Mouse (Mus musculus): ENCODE measurements around the gene Tmc5.

The Tmc5 gene

DNA sequence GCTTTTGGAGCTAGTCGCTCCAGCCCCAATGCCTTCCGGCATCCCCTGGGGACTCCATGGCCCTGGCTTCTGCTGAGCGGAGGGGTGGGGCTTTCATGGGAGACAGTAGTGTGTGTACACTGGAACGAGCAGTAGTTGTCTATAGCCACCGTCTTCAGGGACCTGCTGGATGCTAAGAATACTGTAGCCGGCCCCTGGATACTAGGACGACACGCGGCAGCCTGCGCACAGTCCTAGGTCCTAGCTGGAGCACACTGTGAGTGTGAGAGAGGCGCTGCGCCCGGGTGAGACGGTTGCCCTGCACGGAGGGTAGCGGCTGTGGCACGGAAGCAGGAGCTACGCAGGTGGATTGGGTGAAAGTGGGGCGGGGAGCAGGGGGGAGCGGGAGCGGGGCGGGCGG, at the start of gene Tmc5:
Gene Tmc5, plus strand, starts transcription at position 97 of the 400 bp plus-strand sequence.
- DNase-seq: peak; percentile 79

DNA sequence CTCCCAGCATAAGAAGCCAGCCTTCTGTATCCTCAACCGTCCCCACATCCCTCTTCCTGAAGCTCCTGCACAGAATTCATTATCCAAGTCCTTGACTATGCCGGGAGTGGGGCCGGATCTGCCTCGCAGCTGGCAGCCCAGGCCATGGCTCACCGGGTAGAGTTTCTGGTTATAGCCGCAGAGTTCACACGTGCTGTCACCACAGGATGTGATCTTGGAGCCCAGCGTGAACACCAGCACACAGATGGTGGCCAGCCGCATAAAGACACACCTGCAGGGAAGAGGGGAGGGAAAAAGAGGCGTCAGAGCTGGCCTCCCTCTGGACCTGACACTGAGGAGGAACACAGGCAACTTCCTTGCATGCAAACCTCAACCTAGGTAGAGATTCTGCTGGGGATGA, 49.6 kb upstream of the Tmc5 start:
- DNase-seq: peak; percentile 36

DNA sequence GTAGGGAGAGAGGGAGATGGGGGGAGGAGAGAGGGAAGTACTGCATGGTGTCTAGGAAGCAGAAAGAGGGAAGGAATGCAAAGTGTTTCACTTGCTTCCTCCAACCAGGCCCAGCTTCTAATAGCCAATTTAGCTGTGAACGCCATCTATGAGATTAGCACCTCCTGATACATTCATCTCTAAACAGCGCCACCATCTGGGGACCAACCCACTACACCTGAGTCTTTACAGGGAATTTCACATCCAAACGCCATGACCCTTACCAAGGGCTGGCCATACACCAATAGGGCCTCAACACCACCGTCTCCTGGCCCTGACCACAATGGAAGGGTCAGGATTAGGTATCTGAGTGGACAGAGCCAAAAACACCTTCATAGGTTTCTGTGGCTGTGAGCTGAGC, 43.2 kb upstream of the Tmc5 start:
- no peak for DNase-seq

DNA sequence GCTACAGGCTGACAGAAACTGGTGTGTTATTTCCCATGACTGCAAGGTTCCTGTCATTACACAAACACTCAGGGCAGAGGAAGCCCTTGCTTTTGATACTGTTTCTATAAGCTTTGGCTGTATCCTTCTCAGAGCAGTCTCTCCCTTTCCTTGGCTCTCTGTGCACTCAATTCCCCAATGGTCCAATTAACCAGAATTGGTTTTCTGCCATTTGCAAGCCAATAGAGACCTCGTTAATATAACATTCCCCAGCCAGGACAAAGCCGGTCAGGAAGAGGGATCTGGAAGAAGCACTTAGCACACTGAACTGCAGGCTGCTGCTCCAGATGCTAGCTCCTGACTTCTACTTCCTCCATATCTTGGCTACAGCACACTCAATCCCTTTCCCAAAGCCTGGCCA, 42.8 kb upstream of the Tmc5 start:
- DNase-seq: no peak

DNA sequence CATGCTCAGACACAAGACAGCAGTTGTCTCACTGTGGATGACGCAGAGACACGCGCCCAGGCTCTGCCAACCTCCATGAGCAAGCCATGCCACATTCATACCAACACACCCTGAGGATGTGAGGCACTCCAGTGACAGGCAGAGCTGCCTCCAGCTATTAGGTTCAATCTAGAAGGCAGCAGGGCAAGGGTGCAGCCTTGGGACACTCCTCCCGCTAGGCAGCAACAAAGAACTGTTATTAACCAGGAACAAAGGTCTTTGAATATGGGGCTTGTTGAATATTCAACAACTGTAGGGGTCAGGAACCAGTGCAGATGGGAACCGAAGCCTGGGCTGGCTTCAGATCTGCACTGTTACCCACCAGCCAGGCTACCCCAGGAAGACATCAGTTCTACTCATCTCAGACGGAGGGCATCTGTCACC, 28.0 kb upstream of the Tmc5 start:
- no peak for DNase-seq

DNA sequence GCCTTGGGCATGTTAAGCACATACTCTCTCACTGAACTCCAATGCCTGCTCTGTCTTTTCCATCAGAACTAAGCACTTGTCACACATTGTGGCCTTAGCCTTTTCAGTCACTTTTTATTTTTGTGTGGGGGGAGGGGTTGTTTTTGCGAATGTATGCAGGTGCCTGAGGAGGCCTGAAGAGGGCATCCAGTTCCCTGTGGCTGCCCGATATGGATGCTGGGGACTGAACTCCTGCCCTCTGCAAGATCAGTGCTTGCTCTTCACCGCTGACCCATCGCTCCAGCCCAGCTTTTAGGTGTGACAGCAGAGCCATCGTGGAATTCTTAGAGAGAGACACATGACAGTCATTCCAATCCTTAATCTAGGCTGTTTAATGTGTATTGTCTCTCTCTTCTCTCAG, 25.7 kb upstream of the Tmc5 start:
- no peak for DNase-seq

DNA sequence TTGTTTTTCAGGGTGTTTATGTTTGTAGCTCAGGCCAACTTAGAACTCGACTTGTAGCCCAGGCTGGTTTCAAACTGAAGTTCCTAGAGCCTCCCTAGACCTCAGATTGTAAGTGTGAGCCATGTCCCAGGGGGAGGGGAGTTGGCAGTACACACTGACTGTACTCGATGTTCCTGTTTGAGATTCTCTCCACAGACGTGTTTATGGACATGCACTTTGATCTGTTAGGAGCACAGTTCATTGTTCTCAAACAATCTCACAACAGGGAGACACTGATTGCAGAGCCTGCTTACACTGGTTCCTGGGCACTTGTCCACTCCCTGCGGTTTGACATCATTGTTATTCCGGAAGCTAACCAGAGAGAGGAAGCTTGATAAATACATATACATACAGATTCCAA, 25.1 kb upstream of the Tmc5 start:
- no peak for DNase-seq

DNA sequence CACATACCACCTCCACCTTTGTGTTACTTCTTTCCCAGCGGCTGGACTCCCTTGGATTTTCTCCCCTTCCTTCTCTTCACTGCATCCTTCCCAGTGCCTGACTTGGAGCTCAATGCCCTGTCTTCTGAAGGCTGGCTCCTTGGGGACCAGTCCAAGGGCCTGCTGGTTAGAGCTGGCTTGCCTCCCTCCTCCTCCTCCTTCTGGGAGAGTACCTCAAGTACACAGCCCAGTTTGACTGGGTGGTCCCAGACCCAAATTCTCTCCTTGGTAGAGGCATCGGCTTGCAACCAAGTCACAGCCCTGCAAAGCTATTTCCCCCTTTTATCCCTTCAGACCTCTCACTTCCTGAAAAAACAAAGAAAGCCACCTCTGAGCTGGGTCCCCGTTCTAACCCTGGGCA, 18.8 kb upstream of the Tmc5 start:
- DNase-seq: no peak

DNA sequence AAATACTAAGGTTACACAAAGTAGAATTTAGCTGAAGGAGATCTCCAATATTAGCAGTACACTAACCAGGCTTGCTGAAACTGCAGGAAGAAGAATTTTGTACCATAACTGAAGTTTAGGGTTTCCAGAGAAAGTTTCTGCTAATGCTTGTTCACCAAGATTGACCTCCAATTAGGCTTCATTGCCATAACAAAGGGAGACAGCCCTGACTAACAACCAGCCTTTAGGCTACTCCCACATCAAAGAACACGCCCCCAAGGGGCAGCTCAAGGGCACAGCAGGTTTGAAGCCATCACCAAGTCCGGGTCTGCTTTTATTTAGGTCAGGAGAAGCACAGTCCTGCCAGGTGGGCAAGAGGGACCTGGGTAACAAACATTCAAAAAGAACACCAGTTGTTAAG, 17.2 kb upstream of the Tmc5 start:
- DNase-seq: no peak

DNA sequence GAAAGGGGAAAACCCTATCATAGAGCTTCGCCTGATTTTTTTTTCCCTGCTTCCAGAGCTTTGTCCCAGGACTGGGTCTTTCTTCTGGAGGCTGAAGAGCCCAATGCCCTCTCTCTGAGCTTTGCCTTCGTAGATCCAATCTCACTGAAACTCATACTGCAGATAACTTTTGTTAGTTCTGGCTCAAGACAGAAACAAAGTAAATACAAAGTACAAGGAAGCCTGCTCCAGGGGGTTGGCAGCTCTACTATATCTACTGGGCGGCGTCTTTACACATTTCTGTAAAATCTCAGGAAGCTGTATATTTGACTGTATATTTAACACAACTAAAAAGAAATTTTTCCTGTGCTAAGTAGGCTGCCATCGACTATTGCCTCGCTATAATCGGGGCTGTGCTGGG, 13.3 kb upstream of the Tmc5 start:
- no peak for DNase-seq

DNA sequence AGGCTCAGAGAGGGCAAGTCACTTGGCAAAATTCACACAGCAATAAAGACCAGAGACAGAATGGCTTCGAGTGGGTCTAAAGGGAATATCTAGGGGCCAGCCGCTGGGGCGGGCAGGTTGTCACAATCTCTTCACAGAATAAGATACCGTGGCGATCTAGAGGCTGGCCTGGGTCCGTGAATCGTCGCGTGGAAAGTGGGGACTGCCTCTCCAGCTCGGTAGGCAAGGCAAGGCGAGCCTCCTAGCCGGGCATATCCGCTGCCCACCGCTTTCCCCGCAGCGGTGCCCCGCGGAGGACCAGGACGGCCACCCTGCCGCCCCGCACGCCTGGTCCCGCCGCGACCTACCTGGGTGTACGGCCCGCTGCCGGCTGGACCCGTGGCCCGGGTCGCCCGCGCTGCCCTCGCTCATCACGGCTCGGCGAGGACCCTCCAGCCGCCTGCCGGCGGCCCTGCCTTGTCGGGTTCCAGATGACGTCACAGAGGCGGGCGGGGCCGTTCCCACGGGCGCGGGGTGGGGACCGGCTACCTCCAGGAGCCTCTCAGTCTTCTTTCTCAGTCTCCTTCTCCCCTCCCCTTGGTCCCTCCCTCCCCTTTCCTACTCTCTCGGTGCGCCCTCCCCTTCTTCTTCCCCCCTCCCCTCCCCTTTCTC, 12.7 kb upstream of the Tmc5 start, which contains the start of gene Tmc7:
Gene Tmc7, minus strand, starts transcription at position 480 of the 651 bp plus-strand sequence.
- peak; percentile 73 for DNase-seq

DNA sequence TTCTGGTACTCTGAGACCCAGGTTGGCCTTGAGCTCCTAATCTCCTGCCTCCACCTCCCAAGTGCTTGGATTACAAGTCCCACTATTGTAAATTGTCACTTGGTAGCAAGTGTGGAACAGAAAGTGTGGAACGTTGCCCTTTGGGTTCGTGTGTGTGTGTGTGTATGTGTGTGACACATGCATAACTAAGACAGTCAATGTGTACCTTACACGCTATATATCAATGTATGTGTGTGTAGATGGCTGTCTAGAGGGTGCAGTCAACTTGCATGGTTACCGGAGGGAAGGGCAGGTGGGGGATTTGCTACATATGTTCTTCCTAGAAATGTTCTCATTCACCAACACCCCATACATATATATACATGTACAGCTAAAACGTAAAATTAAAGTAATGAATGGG, 12.2 kb upstream of the Tmc5 start:
- DNase-seq: no peak

DNA sequence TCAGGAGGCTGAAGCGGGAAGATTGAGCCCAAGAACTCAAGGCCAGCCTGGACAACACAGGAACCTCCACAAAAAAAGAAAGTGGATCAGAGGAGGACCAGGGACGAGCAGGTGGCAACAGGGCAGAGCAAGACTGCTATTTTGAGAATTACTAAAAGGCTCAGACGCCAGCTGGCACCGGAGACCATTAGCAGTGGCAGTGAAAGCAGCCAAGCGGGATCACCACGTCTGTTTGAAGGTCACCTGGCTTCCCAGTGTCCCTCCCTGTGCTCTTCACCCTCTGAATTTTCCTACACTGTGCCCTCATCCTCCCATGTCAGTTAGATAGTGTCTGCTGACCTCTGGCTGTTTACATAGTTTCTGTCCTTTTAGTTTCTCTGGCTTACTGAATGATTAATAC, 11.2 kb upstream of the Tmc5 start:
- no peak for DNase-seq

DNA sequence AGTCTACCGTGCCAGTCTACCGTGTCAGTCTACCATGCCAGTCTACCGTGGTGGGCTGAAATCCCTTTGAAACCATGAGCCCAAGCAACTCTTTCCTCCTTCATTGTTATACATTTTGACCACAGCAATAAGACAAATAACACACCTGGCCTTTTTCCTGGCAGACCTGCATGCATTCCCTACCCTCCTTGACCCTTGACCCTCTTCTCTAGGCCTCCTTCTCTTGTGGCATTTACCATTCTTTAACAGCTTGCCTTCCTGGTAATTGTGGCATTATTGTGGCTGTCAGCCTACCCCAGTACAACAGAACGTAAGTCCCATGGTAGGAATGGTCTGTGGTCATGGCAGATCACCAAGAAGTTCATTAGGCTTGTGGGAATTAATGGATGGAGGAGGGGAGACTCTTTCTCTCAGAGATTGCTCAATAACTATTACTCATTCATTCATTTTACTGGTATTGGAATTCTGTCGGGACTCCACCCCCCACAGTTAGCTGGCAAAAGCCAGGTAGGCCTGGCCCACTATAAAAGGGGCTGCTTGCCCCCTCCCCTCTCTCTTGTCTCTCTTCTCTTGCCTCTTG, 6.3 kb upstream of the Tmc5 start:
- DNase-seq: no peak

DNA sequence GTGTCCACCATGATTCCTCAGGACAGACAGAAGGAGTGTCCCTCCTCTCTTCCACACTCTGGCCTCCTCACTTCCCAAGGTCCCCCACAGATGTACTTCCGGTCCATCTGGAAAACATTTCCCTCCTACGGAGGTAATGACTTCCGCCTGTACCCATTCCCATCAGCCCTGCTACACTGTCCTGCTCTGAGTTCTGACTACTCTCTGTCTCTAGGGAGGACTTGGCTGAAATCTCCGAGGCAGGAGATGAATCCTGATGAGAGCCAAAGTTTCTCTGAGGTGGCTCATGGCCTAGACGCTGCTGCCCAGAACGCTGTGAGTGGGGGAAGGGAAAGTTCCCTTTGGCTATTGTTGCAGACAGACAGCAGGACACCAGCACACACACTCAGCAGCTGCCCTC, 5.0 kb upstream of the Tmc5 start:
- DNase-seq: no peak

DNA sequence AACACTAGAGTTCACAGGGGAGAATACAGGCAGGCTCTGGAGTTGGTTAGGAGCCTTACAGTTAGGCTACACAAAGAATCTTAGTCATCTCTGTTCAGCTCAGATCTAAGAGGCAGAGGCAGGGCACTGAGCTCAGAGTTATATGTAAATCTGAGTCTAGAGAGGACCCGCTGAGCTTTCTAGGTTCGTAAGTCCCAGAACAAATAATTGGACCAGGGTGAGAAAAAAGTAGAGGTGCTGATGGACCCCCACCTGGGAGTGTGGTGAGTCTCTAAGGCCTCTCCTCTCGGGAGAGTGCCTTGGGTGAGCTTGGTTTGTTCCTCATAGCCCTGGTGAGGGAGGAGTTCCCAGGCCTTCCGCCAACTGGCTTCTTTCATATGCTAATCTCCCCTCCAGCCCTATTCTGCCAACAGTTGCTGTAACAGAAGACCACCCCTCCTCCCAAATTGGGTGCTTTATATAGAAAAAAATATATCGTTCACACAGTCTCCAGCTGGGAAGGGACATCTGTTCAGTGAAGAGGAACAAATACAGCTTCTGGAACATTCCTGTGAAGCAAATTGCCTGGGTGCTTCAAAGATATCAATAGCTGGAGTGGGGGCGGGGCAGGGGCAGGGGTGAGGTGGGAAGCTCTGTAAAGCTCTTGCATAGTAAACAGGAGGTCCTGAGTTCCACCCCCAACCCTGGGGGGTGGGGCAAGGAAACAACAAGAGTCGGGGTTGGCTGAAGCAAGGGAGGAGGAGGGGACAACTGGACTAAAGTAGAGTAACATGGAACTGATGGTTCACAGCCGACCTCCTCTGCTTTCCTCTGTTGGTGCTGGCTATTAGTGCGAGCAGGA, 3.3 kb upstream of the Tmc5 start:
- DNase-seq: peak; percentile 15

DNA sequence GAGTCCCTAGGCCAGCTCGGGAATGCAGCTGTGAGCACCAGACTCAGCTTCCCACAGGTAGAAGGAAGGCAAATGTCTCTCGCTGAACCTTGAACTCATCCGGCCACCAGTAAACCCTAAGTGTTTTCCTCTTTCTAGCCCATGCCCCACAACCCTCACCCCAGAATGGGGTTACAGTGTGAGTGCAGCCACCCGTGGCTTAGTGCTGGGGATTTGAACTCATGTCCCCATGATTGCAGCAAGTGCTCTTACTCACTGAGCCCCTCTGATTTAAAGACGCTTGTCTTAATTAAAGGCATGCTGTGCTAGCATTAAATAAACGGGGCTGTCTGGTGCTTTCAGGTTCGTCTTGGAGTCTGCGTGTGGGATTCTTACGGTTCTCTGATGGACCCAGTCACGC, 2.5 kb upstream of the Tmc5 start:
- no peak for DNase-seq

DNA sequence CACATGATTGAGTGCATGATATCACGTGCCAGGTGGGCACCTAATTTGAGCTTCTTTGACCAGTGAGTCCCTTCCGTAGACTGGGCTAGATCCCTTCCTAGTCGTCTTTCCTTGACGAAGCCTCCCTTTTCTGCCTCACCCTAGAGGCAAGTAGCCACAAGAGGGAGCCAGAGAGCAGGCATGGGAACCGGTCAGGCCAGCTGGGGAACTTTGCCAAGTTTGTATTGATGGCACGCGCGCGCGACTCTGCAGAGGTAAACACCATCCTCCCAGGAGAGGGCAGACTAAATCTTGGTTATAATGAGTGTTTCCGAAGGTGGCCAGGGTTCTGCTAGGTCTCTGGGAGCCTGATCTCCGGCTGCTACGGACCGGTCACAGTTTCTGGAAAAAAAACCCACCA, 1.9 kb upstream of the Tmc5 start:
- DNase-seq: peak; percentile 95

DNA sequence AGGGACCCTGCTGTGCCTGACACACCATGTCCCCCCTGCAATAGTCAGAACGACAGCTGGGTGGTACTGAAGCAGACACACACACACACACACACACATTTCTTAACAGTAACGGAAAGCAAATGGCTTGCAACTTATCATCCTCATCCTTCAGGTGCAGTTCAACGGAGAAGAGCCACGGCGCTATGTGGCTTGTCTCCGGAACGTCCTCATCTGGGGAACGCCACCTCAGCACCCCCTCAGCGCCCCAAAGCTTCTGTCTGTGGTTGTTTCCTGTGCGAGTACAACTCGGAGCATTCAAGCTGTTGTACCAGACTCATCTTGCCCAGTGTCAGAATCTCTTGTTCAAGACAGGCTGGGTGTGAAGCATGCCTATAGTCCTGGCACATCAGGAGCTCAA, 826 bp upstream of the Tmc5 start:
- peak; percentile 57 for DNase-seq

DNA sequence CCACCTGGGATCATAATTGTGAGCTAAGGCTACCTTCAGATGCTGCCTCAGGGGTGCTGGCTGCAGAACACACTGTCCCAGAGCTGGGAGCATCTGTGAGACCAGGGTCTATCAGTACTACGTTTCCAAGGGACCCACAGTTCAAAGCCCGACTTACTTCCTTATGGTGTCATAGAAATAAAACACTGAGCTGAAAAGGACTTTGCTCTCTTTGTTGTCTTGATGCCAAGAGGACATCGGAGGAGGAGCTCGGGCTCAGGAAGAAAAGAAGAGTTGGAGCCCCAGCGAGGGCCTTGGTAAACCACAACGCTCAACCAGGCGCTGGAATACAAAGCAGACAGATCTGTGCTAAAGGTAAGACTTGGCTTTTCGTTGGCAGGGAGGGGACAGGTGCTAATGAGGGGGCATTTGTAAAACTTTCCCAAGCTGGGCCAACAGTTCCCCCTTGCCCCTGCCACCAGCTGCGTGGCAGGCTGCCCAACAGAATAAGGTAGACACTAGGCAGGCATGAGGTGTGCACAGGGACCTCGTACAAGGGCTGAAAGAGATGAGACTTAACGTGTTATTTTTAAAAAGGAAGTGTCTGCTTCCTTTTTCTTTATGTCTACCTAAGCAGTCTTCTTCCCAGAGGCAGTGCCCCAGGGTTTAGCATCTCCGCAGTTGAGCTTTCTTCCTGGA, 3.0 kb downstream of the Tmc5 start:
- DNase-seq: peak; percentile 25

DNA sequence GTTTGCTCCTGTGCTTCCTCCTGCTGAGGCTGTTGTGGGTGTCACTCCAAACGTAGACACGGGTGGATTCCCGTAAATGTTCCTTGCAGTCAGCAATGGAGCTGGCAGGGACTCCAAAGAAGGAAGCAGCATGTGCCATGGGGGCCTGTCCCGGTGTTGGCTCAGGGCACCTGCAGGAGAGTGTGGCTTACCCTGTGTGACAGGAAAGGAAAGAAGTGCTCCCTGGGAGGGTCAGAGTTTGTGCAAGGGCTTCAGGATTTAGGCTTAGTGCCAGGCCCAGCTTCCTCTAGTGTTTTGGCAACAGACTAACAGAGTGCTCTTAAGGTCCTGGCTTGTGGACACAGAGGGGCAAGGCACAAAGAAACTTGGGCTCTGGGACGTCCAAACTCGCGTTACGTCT, 7.7 kb downstream of the Tmc5 start:
- no peak for DNase-seq

DNA sequence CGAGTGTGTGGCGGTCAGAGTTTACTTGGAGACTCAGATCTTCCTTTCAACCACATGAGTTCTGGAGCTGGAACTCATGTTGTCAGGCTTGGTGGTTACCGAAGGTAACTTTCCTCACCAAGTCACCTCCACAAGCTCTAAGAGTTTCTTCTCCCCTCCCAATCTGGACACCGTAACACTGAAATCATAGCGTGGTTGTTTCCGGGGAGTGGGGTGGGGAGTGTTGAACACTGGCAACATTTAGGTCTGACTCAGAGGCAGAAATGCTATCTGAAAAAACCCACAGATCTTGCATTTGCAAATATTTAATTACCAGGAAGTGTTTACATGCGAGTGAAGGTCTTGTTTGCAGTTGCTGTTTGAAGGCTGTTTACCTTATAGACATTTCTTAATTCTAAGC, 12.7 kb downstream of the Tmc5 start:
- no peak for DNase-seq

DNA sequence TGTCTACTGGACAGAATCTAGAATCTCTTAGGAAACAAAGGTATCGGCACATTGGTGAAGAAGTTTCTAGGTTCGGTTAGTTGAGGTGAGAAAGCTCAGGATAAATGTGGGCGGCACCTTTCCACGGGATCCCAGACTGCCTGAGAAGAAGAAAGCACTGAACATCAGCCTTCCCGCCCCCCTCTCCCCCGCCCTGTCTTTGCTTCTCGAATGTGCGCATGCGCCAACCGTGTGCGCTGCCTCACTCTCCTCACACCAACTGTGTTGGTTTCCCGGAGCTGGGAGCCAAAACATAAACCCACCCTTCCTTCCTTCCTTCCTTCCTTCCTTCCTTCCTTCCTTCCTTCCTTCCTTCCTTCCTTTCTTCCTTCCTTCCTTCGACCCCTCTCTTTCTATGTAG, 13.6 kb downstream of the Tmc5 start:
- DNase-seq: no peak
